Mouse (Mus musculus) ES-CJ7 (cell line): ENCODE data around the gene Kifc1.
"Not testable (repeated sequence)": the region's sequence is repeated elsewhere in the genome, so short reads cannot be mapped to it uniquely, and the experiment has no call there.

Source experiments
- DNase-seq: peaks from one replicate; pipeline ENCODE4 v3.0.0; 2011; ENCODE audit warnings: low read depth, low spot score

Gene Kifc1

DNA sequence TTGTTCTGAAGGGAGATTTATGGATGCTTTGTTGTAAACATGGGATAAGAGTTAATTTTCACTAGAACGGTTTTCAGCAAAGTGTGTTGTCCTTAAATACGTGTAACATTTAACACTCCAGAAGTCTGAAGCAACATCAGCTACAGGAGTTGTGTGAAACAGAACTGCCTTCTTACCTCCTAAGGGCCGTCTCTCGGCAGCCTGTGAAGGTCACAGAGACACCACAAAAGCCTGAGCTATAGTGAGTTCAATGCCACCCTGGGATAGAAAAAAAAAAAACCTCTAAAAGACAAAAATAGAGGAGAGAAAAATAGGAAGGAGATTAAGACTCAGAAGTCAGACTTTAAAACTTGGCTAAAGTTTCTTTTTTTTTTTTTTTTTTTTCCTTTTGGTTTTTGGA lies 11.6 kb upstream of the Kifc1 start:
- no peak for DNase-seq

DNA sequence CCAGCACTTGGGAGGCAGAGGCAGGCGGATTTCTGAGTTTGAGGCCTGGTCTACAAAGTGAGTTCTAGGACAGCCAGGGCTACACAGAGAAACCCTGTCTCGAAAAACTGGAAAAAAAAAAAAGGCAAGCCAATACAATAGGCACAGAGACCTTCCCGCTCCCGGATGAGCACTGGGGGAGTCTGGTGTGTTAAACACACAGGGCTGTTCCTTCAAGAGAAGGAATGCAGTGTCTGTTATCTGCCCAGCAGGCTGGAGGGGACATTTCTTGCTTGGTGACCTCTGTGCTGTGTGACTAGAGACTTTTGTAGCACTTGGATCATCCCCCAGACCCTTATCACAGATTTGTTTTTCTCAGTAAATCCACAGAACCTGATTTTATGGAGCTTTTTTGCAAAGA lies 11.2 kb upstream of the Kifc1 start:
- peak; percentile 71 for DNase-seq

- DNase-seq = peak; percentile 93
These were observed 10.5 kb upstream of the Kifc1 start for GRCm38 (mm10) chr17:33900989-33901314.

- DNase-seq = no peak
These were observed 10.0 kb upstream of the Kifc1 start for GRCm38 (mm10) chr17:33900281-33900988.

- DNase-seq = peak; percentile 61
These were observed 9.2 kb upstream of the Kifc1 start for GRCm38 (mm10) chr17:33899642-33900041.

DNA sequence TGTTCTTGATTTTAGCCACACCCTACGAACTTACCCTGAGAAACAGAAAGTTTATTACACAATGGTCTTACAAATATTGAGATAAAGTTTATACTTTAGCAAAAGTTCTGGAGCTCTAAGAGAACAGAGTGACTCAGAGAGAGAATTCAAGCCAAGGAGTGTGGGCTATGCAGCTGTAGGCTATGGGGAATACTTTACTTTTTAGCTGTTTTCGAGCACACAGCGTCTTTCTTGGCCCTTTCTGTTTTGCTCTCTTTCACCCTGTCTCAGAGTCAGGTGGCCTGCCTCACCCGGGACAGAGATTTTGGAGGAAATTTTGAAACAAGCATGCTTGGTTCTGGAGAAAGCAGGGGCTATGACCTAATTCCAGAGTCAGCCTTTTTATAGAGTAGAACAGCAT lies 7.7 kb upstream of the Kifc1 start:
- DNase-seq = not testable (repeated sequence)

DNA sequence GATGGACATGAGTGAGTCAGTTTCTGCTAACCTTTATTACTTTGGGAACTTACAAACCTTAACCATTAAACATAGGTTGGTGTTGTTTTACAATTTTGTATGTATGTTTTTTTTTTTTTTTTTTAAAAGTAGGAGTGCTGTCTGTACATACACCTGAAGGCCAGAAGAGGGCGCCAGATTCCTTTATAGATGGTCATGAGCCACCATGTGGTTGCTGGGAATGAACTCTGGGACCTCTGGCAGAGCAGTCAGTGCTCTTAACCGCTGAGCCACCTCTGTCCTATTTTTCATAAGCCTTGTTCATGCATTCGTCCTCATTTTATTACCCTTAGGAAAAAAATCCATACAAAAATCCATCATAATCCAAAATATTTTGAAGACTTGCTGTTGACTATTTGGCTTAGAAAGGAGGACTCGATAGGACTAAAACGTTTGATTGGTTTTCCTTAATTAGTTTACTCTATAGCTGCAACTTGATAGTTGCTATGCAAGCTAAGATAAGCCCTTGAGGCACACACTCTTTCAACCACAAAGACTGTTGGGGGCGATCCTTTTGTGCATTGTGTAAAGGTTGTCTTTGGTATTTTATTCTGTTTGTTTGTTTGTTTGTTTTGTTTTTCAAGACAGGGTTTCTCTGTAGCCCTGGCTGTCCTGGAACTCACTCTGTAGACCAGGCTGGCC lies 6.8 kb upstream of the Kifc1 start:
- peak; percentile 87 for DNase-seq

DNA sequence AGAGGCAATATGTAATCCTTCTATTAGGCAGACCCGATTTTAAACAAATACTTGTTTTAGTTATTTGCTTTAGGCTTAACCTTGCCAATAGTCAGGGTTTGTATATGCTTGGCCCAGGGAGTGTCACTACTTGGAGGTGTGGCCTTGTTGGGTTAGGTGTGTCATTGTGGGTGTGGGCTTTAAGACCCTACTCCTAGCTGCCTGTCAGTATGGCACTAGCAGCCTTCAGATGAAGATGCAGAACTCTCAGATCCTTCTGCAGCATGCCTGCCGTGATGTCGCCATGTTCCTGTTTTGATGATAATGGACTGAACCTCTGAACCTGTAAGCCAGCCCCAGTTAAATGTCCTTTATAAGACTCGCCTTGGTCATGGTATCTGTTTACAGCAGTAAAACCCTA lies 2.5 kb upstream of the Kifc1 start:
- peak; percentile 77 for DNase-seq

DNA sequence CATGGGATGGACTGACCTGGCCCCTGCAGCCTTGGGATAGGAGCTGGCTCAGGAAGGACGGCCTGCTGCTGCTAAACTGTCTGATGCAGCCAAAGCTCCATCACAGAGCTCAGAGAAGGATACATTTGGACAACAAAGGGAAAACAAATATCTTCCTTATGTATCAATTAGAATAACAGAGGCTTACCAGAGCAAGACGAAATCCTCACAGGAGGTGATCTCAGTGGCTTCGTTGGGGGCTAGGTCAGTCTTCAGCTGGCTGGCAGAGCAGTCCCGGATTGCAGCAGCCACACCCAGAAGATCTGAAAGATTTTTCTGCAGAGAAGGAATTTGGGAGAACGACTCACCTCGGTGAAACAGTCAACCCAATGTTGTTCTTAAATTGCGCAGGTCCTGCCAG lies 2.0 kb upstream of the Kifc1 start:
- DNase-seq = peak; percentile 95

DNA sequence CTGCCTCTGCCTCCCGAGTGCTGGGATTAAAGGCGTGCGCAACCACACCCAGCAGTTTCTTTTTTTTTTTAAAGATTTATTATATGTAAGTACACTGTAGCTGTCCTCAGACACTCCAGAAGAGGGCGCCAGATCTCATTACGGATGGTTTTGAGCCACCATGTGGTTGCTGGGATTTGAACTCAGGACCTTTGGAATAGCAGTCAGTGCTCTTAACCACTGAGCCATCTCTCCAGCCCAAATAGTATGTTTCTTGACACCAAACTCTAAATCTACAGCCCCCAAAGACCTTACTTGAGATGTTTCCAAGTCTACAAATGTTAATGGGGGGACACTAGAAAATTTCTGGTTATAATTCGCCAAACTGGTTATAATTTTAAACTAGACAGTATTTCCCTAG lies 1.4 kb upstream of the Kifc1 start:
- DNase-seq = not testable (repeated sequence)

GRCm38 (mm10) chr17:33891357-33891756 lies 896 bp upstream of the Kifc1 start:
- no peak for DNase-seq

DNA sequence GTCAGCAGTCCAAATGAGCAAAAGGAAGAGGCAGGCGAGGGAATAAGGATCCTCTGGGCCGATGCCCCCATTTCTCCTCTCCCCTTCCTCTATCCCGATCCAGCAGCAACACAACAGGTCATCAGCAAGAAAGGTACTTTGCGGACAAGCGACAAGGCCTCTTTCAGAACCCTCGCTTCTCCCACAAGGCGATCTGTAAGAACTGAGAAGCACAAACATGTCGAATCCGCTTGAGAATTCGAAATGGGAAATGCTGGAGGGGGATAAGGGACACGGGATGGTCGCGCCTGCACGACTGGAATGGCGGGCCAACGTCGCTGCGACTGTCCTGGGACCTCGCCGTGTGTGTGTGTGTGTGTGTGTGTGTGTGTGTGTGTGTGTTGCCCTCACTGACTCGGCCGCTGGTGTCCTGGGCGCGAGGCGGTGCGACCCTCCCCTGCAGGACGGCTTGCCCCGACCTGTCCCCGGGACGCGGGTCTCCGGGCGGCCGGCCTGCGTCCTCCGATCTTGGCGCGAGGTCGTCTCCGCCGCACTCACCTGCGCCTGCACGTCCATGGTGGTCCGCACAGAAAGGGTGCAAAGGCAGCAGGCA lies 424 bp downstream of the Kifc1 start:
- DNase-seq = not testable (repeated sequence)

- DNase-seq = not testable (repeated sequence)
These were observed 2.2 kb downstream of the Kifc1 start for GRCm38 (mm10) chr17:33888230-33888629.

DNA sequence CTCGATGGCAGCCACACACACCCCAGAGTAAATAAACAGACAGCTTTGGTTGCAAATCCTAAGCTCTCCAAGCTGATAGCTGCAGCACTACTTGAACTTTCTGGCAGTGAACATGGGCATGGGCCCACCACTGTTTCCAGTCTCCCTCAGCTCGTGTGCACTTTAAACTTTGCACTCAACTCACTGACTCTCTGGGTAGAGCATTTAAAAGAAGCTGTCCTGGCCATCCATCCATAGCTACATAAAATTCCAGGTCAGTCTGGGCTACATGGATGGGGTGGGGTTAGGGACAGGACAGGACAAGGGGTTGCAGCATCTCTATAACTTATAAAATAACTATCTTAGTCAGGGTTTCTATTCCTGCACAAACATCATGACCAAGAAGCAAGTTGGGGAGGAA lies 2.7 kb downstream of the Kifc1 start:
- DNase-seq = not testable (repeated sequence)

- not testable (repeated sequence) for DNase-seq
These were observed 6.1 kb downstream of the Kifc1 start for GRCm38 (mm10) chr17:33884320-33884719.

DNA sequence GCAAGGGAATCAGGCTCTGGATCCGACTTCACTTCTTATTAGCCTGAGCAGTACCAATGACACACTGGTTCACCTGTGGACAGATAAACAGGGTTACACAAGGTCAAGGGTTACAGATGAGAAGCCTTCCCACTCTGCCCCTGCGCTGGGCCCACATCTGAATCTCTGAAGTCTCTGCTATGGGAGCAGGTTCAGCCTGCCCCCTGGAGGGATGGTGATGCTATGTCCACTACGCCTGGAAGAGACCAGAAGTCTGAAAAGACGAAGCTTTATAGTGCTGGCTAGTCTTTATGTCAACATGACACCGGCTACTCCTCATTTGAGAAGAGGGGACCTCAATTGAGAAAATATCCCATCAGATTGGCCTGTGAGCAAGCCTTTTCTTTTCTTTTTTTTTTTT lies 14.7 kb downstream of the Kifc1 start:
- DNase-seq = peak; percentile 72

DNA sequence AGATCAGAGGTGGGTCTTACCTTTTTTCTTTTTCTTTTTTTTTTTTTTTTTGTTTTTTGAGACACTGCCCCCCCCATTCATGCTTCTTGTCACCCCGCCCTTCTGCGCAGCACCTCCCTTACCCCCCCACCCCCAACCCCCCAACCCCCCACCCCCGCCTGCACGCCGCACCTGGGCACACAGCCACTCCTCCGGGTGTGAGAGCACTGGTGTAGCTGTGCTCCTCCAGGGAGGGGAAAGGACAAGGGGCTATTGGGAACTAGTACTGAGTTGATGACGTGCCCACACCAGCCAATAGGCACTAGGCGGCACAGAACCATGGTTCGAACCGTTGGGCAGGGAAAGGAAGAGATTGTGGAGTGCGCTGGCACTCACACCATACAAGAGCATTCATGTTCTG lies 16.1 kb downstream of the Kifc1 start:
- no peak for DNase-seq

DNA sequence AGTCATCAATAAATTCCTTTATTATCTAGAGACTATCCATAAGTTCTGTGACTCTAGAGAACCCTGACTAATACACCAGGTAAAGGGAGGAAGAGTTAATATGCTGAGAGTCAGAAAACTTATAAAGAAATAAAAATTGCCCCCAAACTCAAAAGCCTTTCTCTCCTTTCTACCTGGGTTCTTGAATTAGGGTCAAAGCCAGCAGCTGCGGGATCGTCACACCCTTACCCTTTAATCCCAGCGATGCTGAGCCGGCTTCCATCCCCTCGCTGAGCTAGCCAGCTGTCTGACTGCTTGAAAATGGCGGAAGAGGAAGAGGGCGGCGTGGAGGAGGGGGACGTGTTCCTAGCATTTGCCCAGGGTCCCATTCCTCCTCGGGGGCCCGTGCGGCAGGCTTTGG lies 16.9 kb downstream of the Kifc1 start, which contains the start of gene Gm7029:
Gm7029 (plus strand) TSS at position 301 of the 400 bp plus-strand sequence.
- DNase-seq = not testable (repeated sequence)

- peak; percentile 91 for DNase-seq
These were observed 25.0 kb downstream of the Kifc1 start for GRCm38 (mm10) chr17:33865330-33866030.

- peak; percentile 85 for DNase-seq
These were observed 32.6 kb downstream of the Kifc1 start for GRCm38 (mm10) chr17:33857816-33858215.

DNA sequence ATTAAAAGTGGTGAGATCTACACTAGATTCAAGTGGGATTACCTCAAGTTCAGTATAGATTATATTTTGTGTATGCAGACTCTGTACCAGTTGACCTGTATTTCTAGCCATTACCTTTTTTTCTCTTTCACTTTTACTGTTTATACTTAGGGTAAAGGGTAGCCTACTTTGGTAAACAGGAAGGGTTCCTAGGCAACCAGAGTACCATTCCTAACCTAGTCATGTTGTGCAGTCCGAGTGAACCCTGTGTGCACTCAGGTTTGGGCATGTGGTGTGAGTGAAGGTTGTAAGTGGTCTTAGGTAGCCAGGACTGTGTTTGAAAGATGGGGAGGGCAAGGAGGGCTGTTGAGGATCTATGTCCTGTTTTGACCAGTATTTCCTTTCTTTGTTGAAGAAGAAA lies 39.1 kb downstream of the Kifc1 start:
- DNase-seq = no peak

GRCm38 (mm10) chr17:33848139-33848538 lies 42.3 kb downstream of the Kifc1 start:
- DNase-seq = no peak
